Mouse (Mus musculus): ENCODE data around the gene Slamf8.

Slamf8 gene

DNA sequence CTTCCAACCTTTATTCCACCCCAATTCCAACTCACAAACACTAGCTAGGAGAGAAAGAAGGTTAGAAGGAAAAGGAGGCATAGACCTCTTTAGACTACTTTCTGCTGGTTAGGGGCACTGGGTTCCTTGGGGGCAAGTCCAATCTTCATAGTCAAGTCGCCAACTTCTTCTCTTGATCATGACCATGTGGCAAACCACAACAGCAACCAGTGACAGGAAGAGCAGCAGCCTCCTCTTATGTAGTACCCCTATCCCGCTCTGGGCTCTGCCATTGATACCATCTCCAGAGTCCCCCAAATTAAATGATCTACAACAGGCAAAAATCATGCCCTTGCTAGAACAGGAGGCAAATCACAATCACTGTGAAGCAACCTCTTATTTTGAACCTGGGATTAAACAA is 3.6 kb upstream of the Slamf8 start:
- CTCF ChIA-PET: interaction anchor here (0.6 kb wide), 1 partner anchor 14 kb away, joined by 10 read pairs; no protein-coding TSS in a partner anchor

DNA sequence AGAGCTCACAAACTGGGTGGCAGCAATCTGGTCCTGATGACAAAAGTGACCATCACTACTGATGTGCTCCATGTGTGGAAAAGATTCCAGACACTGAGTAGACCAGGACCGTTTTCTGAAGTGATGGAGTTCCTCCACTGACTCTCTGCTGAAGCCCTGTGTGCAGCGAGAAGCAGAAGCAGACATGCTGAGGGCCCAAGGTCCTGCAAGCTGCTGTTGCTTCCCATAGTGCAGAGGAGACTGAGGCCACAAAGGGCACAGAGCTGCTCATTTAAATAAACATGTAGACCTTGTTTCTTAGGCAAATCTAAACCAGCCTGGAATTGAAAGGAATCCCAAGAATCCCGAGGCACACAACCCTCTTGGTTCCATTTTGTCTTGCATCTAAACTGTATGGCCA is 3.0 kb upstream of the Slamf8 start:
- CTCF ChIA-PET: no interaction called here

DNA sequence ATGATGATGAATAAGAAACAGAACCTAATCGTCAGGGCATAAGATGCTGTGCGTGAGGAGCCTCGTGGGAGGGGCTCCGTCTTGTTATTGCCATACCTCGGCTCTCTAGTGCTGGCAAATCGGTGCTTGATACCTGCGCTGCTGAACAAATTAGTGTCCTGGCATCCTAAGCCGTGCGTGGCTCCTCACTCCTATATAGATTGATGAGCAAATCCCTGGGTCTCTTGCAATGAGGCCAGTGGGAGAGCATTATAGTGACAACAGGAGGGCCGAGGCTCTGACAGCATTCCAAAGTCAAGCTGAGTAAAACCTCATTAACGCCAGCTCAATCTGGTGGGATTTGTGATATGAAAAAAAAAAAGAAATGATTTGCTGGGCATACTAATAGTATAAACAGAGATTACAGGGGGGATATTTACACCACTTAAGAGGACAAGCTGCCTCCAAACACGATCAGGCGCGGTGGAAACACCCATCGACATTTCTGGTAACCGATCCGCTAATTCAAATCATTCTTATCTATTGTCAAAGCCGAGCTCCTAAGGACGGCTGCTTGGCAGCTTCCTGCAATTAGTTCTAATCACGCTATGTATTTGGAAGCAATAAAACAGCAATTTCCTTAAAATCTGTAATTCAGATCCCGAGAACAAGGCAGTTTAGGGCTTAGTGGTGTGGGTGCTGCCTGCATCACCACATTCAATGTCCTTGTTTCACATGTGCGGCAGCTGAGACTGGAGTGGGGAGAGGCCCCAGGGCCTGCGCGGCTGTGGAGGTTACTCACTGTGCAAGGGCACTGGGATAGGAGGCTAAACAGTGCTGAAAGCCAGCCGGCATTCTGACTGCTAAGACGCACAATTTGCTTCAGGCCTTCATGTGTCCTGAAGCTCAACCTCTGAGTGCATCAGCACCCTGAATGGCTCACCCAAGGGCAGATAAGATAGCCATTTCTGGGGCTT is 4.5 kb downstream of the Slamf8 start:
- CTCF ChIA-PET: no interaction called here

DNA sequence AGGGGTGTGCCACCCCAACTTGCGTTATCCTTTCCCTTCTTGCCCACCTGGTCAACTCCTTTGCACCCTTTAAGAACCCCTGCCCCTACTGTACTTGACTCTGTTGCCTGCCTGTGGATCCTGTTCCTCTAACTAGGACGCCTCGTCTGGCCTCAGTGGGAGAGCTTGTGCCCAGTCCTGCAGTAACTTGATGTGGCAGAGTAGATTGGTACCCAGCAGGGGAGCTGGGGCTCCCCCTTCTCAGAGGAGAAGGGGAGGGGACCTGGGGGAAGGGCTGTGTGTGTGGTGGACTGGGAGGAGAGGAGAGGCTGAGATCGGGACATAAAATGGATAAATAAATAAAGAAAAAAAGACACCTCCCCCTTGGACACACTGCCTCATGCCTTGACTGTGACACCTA is 5.3 kb downstream of the Slamf8 start:
- CTCF ChIA-PET: no interaction called here

DNA sequence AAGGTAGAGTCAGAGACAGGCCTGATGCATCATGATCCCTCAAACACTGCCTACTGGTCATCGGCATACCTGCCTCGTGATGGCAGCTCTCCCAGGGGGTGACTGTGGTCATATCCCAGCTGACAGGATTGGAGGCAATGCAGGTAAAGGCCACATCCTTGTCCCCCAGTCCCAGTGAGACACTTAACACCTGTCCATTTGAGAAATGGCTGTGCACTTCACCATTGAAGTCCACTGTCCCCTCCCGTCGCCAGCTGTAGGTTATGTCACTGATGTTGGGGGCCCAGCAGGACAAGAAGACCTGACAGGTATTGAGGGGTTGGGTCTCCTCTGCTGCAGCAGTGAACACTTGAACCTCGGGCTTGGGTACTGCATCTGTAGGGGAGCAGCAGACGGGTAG is 6.1 kb downstream of the Slamf8 start:
- CTCF ChIA-PET: no interaction called here

DNA sequence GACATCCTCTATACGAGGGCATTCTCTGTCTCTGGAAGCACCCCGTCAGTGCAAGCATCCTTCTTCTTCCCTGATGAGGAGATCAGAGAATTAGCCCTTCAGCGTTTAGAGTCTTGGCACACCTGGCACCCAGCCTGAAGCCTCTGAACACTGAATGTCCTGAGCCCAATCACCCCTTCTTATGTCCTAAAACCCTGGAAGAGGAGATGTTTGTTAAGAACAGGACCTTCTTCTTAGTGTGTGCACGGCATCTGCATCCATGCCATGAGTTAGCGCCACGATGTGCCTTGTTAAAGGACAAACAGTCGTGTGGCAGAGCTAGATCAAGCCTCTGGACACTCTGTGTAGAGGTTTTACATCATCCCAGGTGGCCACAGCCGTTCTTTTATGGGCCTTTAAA is 7.9 kb downstream of the Slamf8 start:
- CTCF ChIA-PET: no interaction called here

DNA sequence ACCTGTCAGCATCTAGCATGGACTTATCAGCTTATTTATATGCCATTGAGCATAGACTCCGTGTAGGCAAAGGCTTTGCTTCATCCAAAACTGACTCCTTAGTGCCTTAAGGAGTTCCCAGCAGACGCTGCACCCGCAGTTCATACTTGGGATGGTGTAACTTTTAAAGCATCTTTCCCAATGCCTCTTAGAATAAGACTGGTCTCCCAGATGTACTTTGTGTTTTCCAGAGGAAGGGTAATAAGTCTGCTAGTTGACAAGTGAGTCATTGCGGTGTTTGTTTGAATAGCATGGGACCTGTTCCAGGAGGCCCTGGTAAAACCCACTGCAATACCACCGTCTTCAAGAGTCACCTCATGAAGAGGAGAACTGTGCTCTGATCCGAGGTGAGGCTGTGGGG is 10.3 kb downstream of the Slamf8 start:
- CTCF ChIA-PET: interaction anchor here (0.6 to 0.9 kb wide), 2 partner anchors 14 to 52 kb away, joined by 10 to 13 read pairs; no protein-coding TSS in a partner anchor

DNA sequence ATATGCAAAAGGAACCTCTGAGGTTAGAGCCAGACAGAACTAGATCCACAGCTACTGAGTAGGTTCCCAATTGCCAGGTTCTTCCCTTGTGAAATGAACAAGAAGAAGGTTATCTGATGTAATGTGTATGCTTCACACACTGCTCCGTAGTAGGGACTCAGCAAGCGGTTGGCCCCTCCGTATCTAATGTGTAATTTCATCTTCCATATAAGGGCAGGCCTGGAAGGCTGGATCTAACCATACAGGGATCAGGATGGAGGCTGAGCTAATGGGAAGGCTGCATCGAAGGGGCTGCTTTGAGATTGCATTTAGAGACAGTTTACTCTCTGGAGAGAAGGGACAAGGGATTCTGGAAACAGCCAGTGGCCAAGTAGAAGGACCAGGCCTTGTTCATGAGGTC is 22.6 kb downstream of the Slamf8 start:
- CTCF ChIA-PET: no interaction called here

DNA sequence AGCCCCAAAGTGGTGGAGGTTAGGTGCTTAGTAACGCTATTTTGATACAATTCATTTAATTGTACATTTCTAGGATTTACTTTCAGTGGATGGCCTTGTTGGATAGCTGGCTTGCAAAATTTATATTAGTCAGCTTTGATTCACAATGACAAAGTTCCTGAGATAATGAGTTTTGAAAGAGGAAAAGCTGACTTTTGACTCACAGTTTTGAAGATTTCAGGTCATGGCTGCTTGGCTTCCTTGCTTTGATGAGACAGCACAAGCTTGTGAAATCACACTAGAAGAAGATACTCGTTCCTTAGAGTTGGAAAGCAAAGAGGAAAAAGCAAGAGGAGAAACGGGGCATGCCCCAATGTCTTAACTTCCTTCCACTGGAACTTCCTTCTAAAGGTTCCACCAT is 24.2 kb downstream of the Slamf8 start:
- CTCF ChIA-PET: interaction anchor here (1.4 kb wide), 1 partner anchor 38 kb away, joined by 3 read pairs; no protein-coding TSS in a partner anchor

DNA sequence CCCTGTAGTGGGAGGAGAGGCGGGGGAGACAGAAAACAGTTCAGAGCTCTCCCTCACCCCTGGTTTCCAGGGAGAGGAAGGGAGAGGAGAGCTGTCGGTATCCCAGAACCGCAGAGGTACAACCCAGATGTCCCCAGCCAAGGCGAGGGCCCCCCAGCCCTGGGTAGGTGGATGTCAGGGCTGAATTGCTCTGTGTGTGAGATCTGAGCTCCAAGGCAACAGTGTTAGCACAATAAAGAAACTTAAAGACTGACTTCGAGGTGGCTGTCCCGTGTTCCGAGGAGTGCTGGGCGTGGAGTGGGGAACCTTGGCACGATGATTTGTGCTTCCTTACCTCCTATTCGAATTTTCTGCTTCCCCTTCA is 26.9 kb downstream of the Slamf8 start:
- CTCF ChIA-PET: interaction anchor here (0.6 to 2.2 kb wide), 2 partner anchors 11 to 35 kb away, joined by 8 read pairs; no protein-coding TSS in a partner anchor

DNA sequence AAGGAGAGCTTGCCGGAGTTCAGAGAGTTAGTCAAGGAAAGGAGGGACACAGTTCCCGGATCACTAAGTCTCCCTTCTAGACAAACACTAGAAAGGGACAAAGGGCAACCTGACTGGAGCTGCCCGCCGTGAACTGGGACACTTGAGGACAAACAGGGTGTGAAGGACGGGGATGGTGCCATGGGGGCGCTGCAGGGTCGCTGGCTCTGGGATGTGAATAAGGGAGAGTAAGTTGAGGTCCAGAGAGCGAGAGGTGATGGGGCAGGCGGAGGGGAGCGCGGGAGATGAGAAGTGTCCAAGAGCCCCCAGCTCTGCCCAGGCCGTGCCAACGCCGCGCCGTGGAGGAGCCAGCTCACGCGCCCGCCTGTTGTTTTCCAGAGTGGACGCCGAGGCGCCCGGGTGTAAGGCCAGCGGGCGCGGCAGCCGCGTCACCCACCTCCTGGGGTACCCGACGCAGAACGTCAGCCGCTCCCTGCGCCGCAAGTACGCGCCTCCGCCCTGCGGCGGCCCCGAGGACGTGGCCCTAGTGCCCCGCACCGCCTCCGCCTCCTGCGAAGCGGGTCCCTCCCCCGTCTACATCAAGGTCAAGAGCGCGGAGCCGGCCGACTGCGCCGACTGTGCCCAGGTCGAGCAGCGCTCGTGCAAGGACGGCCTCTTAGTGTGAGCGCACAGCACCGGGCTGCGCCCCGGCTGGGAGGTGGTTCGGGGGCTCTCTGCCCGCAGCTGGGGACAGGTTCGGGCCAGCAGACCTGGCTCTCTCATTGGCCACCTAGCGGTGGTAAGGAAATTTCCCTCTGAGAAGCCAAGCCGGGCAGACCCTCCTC is 27.5 kb downstream of the Slamf8 start:
- CTCF ChIA-PET: interaction anchor here (0.6 to 2.2 kb wide), 4 partner anchors 11 to 37 kb away, joined by 3 to 8 read pairs (median 6); no protein-coding TSS in a partner anchor

DNA sequence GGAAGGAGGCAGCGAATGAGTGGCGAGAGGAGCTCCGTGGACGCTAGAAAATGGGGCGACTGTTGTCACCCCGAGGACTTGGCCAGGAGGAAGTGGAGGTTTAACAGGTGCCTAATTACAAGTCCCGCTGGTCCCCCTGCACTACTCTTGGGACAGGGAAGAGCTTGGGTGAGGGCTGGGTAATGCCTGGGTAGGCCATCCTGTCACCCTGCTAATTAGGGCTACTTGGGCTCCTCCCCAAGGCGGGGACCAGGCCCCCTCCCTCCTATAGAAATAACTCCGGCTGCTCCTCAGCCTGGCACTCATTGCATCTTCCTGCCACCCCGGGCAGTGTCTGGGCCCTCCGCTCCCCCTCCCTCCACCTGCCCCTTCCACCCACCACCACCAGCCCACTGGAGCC is 34.7 kb downstream of the Slamf8 start, which contains the start of gene Vsig8:
Gene Vsig8 (plus strand): TSS at position 301 of the 400 bp plus-strand sequence.
- CTCF ChIA-PET: no interaction called here

DNA sequence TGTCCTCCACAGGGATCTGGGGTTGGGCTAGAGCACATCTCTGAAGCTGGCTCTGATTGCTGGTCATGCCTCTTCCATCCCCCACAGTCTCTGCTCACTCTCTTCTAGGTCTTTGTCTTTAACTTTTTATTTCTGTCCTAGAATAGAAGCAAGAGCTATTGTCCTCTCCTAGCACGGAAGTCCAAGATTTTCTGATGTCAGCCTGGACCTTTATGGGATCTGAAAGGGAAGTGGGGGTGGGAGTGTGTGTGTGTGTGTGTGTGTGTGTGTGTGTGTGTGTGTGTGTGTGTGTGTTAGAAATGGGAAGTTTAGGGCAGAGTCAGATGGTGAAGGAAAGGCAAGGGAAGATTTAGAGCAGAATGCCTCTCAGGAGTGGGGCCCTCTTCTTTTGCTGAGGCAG is 37.7 kb downstream of the Slamf8 start:
- CTCF ChIA-PET: no interaction called here

DNA sequence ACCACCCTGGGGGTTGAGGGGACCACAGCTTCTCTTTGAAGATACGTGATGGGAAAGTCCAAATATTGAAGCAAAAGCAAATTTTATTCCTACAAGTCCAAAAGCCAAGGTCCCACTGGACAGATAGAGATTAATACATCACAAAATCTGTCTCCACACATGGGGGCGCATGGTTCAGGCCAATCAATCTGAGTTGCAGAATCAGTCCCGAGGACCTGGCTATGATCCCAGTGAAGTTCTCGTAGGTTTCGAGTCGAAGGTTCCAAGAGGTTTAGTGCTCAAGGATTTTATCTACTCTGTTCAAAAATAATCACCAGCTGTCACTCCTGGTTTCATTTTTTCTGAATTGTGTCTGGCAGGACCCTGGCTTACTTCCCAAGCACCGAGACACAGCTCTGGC is 39.4 kb downstream of the Slamf8 start:
- CTCF ChIA-PET: no interaction called here

DNA sequence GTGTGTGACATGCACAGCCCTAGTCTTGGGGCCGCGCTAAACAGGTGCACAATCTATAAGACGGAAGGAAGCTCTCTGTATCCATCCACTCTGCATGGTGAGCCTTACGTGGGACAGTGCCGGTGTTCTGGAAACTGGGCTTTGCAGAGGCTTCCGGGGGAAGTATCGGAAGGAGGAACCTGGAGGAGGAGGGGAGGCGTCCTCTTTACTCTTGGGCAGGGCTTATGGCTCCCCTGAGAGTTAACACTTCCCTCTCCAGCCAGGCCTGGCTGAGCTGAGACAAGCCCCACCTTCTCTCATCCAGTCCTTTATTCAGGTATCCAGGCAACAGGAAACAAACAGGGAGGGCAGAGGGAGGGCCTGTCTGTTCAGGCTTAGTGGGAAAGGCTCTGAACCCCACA is 39.8 kb downstream of the Slamf8 start:
- CTCF ChIA-PET: no interaction called here

DNA sequence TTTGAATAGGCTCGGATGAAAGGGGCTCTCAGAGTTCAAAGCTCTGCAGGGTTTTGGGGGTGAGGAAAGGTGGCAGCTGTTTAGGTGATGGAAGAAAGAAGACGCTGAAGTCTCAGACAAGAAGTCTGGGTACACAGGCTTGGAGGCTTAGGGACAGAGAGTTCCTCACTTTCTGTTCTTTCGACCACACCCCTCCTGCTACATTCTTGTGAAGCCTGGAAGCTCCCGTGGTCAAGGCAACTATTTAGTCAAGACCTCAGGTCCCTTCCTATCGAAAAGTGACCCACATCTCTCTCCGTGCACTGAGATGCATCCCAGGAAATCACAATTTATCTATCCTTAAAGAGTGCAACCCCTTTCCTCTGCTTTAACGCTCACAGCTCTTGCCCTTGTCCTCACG is 40.7 kb downstream of the Slamf8 start:
- CTCF ChIA-PET: interaction anchor here (0.6 kb wide), 1 partner anchor 439 kb away, joined by 3 read pairs; no protein-coding TSS in a partner anchor

DNA sequence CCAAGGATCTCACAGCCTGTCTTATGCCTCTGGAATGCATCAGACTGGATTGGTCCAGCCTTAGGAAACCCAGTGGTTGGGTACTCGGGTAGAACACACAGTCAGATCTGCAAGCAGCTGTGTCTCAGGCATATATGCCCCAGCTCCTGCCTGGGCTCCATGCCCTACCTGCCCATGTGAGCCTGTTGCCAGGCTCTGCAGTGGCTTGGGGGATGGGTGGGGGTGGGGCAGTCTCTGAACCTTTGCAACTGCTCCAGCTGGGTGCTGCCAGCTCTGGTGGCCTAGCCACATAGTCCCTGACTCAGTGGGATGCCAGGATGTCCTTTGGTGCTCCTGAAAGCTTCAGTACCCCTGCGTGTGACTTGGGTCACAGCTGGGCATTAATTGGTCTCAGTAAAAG is 41.1 kb downstream of the Slamf8 start:
- CTCF ChIA-PET: interaction anchor here (0.6 kb wide), 1 partner anchor 440 kb away, joined by 3 read pairs; no protein-coding TSS in a partner anchor

DNA sequence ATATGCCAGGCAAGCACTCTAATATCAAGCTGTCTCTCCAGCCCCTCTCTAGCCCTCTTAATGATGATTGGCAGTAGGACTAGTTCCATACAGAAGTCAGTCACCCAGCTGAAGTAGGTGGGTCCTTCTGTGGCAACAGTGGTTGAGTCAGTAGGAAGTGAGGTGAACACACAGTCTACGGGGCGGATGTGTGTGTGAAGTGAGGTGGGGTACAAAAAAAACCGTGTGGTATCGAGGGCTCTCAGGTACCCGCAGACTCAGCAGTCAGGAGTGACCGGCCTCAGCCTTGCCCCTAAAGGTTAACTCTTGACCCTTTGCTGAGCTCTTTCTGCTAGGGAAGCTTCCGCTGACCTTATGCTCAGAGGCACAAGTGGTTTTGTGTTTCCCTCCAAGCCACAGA is 41.9 kb downstream of the Slamf8 start:
- CTCF ChIA-PET: no interaction called here

DNA sequence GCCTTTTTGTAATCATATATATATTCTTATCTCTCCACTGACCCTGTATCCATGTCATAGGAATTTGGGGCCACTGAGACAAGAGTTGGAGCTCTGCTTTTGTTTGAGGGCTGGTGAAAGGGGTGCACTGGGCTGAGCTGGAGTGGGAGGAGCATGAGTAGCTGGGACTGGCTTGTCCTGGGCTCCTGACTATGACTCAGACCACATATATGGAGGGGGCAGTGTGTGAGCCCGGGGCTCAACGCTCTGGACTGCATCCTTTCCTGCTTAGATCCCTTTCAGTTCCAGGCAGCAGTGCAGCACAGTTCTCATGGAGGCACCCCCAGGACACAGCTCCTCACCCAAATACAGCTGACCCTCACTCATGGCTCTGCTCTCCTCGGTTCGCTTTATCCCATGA is 44.3 kb downstream of the Slamf8 start:
- CTCF ChIA-PET: no interaction called here

DNA sequence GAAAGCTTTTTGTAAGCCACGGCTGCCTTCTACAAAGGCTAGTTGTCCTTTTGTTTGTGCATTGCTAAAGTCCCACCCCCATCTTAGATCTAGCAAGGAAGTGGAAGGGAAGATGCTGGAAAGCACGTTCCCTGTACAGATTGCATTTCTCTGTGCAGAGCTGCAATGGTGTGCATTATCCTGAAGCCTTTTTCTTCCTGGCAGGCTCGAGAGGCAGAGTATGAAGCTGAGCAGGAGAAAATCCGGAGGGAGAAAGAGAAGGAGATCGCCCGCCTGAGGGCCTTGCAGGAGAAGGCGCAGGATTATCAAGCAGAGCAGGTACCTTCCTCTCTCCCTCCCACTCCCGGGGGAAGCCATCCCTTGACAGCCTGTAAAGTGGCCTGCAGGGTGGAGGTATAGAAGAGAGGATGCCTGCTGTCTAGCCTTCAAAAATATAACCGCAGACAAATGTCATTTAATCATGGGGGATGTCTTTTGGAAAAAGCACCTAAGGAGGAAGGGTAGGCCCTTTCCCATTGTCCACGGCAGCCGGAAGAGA is 50.0 kb downstream of the Slamf8 start:
- CTCF ChIA-PET: no interaction called here

DNA sequence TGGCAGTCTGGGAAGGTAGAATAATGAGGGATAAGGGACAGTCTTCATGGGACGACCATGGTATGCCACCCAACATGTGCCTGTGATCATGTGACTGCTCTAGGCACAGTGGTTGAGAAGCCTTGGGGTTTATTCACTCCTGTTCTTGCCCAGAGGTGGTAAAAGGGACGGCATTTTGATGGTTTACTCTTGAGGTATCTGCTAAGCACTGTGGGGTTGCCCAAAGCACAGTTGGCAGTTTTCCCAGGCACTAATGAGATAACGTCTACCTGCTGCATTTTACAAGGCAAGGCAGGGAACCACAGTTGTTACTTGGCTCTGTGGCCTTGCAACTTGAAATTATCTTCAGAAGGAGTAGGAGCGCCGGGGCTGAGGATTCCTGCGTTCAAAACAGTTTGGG is 50.5 kb downstream of the Slamf8 start:
- CTCF ChIA-PET: no interaction called here

DNA sequence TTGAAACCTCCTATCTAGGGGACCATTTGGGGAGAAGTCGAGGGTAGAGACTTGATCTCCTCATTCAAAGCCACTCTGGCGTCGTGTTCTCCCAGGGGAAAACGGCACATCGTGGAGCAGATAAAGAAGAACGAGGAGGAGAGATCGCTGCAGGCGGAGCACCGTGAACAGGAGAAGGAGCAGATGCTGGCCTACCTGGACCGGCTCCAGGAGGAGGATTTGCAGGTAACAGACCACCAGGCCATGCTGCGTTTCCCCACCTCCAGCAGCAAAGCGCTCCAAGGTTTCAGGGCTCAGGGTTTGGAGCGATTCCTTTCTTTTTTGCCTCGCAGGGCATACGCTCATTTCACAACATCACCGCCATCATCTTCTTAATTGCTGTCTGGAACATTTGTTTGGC is 55.3 kb downstream of the Slamf8 start:
- CTCF ChIA-PET: no interaction called here

Measured in spleen, embryonic (tissue).